Mouse (Mus musculus): ENCODE results near the gene Cacna1d. TPM values are rescaled to one million over a fixed set of nuclear protein-coding genes. Genes with fewer than 3 reads are reported as not detected.

Cacna1d gene
- polyA plus RNA-seq, 1 experiment from 2014 or later, result 1.9 TPM

GRCm38 (mm10) chr14:30459891-30460523 lies 31.2 kb downstream of the Cacna1d start:
- peak; percentile 81 for DNase-seq (ENCODE audit: low spot score)

- DNase-seq (ENCODE audit: low spot score), result no peak
These were observed 32.4 kb downstream of the Cacna1d start for GRCm38 (mm10) chr14:30458820-30459219.

GRCm38 (mm10) chr14:30457897-30458296 lies 33.4 kb downstream of the Cacna1d start:
- DNase-seq (ENCODE audit: low spot score), result peak; percentile 18

GRCm38 (mm10) chr14:30457436-30457835 lies 33.8 kb downstream of the Cacna1d start:
- no peak for DNase-seq (ENCODE audit: low spot score)

- DNase-seq (ENCODE audit: low spot score), result no peak
These were observed 35.3 kb downstream of the Cacna1d start for GRCm38 (mm10) chr14:30455801-30456595.

GRCm38 (mm10) chr14:30439915-30440314 lies 51.3 kb downstream of the Cacna1d start:
- DNase-seq (ENCODE audit: low spot score), result no peak

- DNase-seq (ENCODE audit: low spot score), result no peak
These were observed 55.9 kb downstream of the Cacna1d start for GRCm38 (mm10) chr14:30435316-30435715.

- DNase-seq (ENCODE audit: low spot score), result no peak
These were observed 60.8 kb downstream of the Cacna1d start for GRCm38 (mm10) chr14:30430446-30430845.

GRCm38 (mm10) chr14:30430026-30430425 lies 61.2 kb downstream of the Cacna1d start:
- DNase-seq (ENCODE audit: low spot score), result no peak

GRCm38 (mm10) chr14:30429606-30430005 lies 61.6 kb downstream of the Cacna1d start:
- no peak for DNase-seq (ENCODE audit: low spot score)

- no peak for DNase-seq (ENCODE audit: low spot score)
These were observed 62.5 kb downstream of the Cacna1d start for GRCm38 (mm10) chr14:30428757-30429156.

- DNase-seq (ENCODE audit: low spot score), result no peak
These were observed 65.4 kb downstream of the Cacna1d start for GRCm38 (mm10) chr14:30425876-30426275.

GRCm38 (mm10) chr14:30425175-30425574 lies 66.1 kb downstream of the Cacna1d start:
- no peak for DNase-seq (ENCODE audit: low spot score)

GRCm38 (mm10) chr14:30424638-30425037 lies 66.6 kb downstream of the Cacna1d start:
- no peak for DNase-seq (ENCODE audit: low spot score)

GRCm38 (mm10) chr14:30422376-30423140 lies 68.7 kb downstream of the Cacna1d start:
- DNase-seq (ENCODE audit: low spot score), result no peak

- no peak for DNase-seq (ENCODE audit: low spot score)
These were observed 71.8 kb downstream of the Cacna1d start for GRCm38 (mm10) chr14:30419458-30419857.

- DNase-seq (ENCODE audit: low spot score), result no peak
These were observed 72.2 kb downstream of the Cacna1d start for GRCm38 (mm10) chr14:30419046-30419445.

GRCm38 (mm10) chr14:30415830-30416229 lies 75.4 kb downstream of the Cacna1d start:
- DNase-seq (ENCODE audit: low spot score), result no peak

- DNase-seq (ENCODE audit: low spot score), result no peak
These were observed 77.1 kb downstream of the Cacna1d start for GRCm38 (mm10) chr14:30414131-30414530.

- DNase-seq (ENCODE audit: low spot score), result no peak
These were observed 81.9 kb downstream of the Cacna1d start for GRCm38 (mm10) chr14:30409331-30409730.

- no peak for DNase-seq (ENCODE audit: low spot score)
These were observed 85.6 kb downstream of the Cacna1d start for GRCm38 (mm10) chr14:30405456-30406225.

Measured in thymus, postnatal 0 days (tissue).